Mouse (Mus musculus): ENCODE results near the gene D11Wsu47e. TPM values are rescaled to one million over a fixed set of nuclear protein-coding genes. Genes with fewer than 3 reads are reported as not detected.
"Not testable (repeated sequence)": the region's sequence is repeated elsewhere in the genome, so short reads cannot be mapped to it uniquely, and the experiment has no call there.

The D11Wsu47e gene
- total RNA-seq (2021) = 10 to 100 TPM; 24.7 to 25.9 TPM
- long read RNA-seq, experiment 1, transcript D11Wsu47e-202 (5 exons, 2,062 nt) = major isoform, 12 of 19 reads
- long read RNA-seq, experiment 1, partial matches to known transcripts = 0 of 19 reads
- long read RNA-seq, experiment 1, other reads (novel, unspliced or antisense) = 6 of 19 reads
- long read RNA-seq, experiment 2, transcript D11Wsu47e-202 (5 exons, 2,062 nt) = major isoform, 22 of 29 reads
- long read RNA-seq, experiment 2, partial matches to known transcripts = 1 of 29 reads
- long read RNA-seq, experiment 2, other reads (novel, unspliced or antisense) = 5 of 29 reads

- DNase-seq (ENCODE audit: low spot score in 2 of 2) = peak; percentile 84 to 92
Measured at GRCm38 (mm10) chr11:113683957-113684706, at the start of gene D11Wsu47e, which contains the start of gene Fam104a. D11Wsu47e (plus strand) TSS chr11:113684412. Fam104a (minus strand) TSS chr11:113684155.

DNA sequence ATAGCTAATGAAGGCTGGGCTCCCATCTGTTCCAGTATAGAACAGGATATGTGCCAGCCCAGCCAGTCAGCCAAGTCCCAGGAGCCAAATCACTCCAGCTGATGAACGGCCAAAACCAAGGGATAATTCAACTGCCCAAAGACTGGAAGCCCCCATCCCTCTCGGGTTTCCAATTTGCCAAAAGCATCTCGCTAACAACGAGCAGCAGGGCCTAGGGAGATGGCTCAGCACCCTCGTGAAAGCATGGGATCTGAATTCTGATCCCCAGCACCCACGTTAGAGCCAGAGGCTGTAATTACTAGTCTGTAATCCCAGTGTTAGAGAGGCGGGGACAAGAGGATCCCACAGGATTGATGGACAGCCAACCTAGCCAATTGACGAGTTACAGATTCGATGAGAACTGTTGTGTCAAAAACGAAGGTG is 49.5 kb upstream of the D11Wsu47e start:
- no peak for DNase-seq (ENCODE audit: low spot score in 2 of 2)

- no peak for DNase-seq (ENCODE audit: low spot score in 2 of 2)
Measured at GRCm38 (mm10) chr11:113638680-113639079, 45.5 kb upstream of the D11Wsu47e start.

DNA sequence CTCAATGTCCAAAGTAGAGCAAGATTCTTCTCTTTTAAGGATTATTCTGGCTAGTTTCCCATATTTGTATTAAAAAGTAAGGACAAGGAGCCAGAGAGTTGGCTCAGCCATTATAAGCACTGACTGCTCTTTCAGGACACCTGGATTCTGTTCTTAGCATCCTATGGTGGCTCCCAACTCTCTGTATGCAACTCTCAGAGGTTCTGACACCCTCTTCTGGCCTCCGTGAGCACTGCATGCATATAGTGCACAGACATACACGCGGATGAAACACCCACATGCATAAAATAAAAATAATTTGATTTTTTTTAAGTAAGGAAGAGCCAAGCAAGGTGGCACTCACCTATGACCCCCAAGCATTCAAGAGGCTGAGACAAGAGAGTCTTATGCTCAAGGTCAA is 39.0 kb upstream of the D11Wsu47e start:
- DNase-seq (ENCODE audit: low spot score in 2 of 2) = no peak

DNA sequence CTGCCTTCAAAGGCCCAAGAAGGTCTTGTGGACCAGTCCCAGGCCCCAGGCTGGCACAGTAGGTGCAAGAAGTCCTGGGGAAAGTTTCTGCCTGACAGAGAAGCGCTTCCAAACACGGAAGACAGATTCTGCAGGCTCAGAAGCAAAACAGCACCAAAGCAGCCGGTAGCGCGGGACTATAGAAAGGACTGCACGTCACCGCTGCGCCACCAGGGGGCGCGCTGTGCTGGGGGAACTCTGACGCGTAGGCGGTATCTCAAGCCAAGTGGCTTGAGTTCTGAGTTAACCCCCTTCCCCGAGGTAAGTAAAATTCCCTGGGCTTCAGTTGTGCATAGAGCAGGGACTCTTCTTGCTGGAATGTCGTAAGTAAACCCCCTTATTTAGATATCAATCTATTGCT is 36.1 kb upstream of the D11Wsu47e start:
- peak; percentile 67 to 69 for DNase-seq (ENCODE audit: low spot score in 2 of 2)

- DNase-seq (ENCODE audit: low spot score in 2 of 2) = no peak
Measured at GRCm38 (mm10) chr11:113648690-113649352, 35.4 kb upstream of the D11Wsu47e start, which contains the start of gene Cog1. Cog1 (plus strand) TSS chr11:113649169.

- DNase-seq (ENCODE audit: low spot score in 2 of 2) = peak; percentile 39 to 43
Measured at GRCm38 (mm10) chr11:113649353-113650210, 34.6 kb upstream of the D11Wsu47e start, which contains the start of gene Slc39a11. Slc39a11 (minus strand) TSS chr11:113650079.

GRCm38 (mm10) chr11:113651206-113651906 is 32.9 kb upstream of the D11Wsu47e start:
- no peak for DNase-seq (ENCODE audit: low spot score in 2 of 2)

DNA sequence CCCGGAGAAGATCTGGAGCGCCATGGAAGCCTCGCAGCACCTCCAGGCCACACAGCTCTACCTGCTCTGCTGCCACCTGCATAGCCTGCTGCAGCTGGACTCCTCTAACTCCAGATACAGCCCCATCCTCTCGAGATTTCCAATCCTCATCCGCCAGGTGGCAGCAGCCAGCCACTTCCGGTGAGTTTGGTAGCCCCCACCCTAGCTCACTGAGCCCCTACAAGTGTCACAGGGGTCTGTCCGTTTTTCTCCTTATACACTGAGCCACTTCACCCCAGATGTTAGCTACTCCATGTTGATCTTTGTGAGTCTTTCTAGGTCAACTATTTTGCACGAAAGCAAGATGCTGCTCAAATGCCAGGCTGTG is 32.3 kb upstream of the D11Wsu47e start:
- DNase-seq (ENCODE audit: low spot score in 2 of 2) = no peak

DNA sequence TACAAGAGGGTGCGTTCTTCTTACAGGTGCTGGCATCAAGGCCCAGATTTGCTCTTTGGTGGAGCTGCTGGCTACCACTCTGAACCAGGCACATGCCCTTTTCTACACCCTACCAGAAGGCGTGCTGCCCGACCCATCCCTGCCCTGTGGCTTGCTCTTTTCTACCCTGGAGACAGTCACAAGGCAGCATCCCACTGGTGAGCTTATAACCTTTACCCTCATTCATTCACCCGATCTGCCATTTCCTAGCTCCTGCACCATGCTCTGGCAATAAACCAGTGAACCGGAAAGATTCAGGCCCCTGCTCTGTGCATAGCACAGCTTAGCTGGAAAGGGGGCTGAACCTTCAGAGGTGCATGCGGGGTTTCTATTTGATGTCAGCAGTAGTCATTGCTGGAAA is 31.7 kb upstream of the D11Wsu47e start:
- DNase-seq (ENCODE audit: low spot score in 2 of 2) = no peak

- DNase-seq (ENCODE audit: low spot score in 2 of 2) = no peak
Measured at GRCm38 (mm10) chr11:113654105-113654504, 30.1 kb upstream of the D11Wsu47e start.

GRCm38 (mm10) chr11:113654561-113655270 is 29.5 kb upstream of the D11Wsu47e start:
- DNase-seq (ENCODE audit: low spot score in 2 of 2) = no peak

DNA sequence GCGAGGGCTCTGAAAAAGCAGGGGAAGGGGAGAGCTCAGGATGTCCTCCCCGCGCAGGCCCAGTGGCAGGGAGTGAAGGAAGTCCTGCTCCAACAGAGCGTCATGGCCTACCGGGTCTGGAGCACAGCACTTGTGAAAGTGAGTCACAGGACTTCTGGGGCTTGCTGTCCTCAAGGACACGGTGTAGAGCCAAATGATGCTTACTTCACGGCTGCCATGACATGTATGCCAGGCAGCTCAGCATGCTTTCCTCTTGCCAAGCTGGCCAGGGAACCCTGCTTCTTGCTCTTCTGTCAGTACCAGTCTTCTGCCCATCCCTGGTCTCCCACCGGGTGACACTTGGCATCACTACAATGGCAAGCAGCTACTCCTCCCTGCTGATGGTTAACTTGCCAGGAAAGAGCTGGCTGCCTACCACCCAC is 27.7 kb upstream of the D11Wsu47e start:
- peak in 1 of 2 experiments; percentile 17 for DNase-seq (ENCODE audit: low spot score in 2 of 2)

DNA sequence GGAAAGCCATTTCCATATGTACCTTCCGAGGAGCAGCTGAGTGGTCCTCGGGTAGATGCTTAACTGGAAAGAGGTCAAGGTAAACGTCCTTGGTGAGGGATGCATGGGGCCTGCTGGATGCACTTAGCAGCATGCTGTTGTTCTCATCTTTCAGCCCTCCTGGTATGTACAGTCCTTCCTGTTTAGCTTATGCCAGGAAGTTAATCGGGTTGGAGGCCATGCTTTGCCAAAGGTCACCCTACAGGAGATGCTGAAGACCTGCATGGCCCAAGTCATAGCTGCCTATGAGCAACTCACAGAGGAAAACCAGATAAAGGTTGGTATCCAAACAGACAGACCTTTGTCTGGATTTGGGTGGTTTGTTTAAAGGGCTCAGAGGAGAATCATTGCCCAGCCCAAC is 27.0 kb upstream of the D11Wsu47e start:
- no peak for DNase-seq (ENCODE audit: low spot score in 2 of 2)

DNA sequence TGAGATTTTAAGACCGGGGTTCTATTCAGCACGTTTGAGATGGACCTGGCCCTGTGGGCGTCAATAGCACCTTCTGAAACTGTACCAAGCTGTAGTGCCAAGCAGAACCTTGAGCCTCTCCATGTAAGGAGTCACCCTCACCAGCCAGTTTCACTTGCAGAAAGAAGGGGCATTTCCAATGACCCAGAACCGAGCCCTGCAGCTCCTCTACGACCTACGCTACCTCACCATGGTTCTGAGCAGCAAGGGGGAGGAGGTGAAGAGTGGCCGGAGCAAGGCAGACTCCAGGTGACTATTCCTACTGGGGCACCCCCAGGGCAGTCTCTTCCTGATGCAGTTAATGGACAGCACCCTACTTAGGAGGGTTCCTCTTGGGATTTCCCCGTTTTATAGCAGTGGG is 25.9 kb upstream of the D11Wsu47e start:
- no peak for DNase-seq (ENCODE audit: low spot score in 2 of 2)

DNA sequence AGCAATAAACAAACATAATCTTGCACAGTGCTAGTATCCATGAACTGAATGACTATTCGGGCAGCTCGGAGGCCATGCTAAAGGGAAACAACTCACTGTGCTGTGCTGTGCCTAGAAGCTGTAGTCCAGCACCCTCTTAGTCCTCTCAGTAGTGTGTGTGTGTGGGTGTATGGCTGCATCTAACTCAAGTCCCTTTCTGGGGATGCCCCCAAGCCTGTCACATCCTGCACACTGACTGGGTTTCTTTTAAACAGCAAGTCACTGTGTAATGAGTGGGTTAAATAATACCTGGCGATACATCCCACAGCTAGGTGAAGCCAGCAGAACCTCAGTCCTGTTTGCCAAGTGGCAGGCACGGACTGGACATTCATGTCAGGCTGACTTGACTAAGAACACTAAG is 25.4 kb upstream of the D11Wsu47e start:
- no peak for DNase-seq (ENCODE audit: low spot score in 2 of 2)

DNA sequence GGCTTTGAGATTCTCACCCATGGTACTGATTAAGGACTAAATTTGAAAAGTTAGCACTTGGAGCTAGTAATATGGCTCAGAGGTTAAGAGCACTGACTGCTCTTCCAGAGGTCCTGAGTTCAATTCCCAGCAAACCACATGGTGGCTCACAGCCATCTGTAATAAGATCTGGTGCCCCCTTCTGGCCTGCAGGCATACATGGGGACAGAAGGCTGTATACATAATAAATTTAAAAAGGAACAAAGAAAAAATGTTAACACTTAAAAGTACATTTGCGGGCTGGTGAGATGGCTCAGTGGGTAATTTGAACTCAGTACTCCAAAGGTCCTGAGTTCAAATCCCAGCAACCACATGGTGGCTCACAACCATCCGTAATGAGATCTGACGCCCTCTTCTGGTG is 24.0 kb upstream of the D11Wsu47e start:
- not testable (repeated sequence) for DNase-seq (ENCODE audit: low spot score in 2 of 2)

DNA sequence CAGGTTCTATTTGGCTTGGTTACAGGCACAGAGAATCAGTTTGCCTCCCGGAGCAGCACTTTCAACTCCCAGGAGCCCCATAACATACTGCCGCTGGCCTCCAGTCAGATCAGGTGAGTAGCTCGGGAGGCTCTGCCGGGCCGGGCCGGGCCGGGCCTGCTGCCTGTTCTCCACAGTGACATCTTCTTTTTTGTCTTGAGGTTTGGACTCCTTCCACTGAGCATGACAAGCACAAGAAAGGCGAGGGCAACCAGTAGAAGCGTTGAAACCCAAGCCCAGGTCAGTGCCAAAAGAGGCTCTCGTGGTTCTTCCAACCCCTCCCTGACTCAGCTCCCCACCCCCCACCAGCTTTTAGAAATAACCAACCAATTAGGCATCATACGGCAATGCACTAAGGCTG is 23.3 kb upstream of the D11Wsu47e start:
- no peak for DNase-seq (ENCODE audit: low spot score in 2 of 2)

DNA sequence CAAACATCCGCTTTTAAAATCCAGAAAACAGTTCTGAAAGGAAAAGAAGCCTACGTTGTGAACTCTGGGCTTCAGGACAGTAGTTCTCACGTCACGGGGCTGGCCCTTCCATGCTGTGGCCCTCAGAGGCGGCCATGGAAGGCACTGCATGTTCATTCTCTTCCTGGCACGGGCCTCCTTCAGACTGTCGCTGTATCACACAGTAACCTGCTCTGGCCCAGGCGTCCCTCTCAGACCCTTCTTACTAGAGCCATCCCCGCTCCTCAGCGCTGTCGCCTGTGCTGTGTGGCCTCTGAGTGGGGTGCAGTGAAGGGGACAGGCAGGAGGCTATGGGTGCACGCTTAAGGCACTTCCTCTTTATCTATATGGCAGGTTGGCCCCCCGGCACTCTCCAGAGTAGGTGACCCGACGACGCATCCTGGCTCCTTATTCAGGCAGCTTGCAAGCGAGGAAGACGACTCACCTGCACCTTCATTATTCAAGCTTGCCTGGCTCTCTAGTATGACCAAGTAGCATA is 22.3 kb upstream of the D11Wsu47e start:
- DNase-seq (ENCODE audit: low spot score in 2 of 2) = no peak
